Mouse (Mus musculus) B cell, adult 67 days (primary cell): ENCODE data around the gene Tek. TPM values are rescaled to one million over a fixed set of nuclear protein-coding genes. Genes with fewer than 3 reads are reported as not detected.

Source experiments
- total RNA-seq, 2 experiments: library from RNA; stranded (reverse); gene quantifications; 4 replicates each; pipeline ENCODE4 v1.2.4; 2023

The Tek gene
- not detected for total RNA-seq

DNA sequence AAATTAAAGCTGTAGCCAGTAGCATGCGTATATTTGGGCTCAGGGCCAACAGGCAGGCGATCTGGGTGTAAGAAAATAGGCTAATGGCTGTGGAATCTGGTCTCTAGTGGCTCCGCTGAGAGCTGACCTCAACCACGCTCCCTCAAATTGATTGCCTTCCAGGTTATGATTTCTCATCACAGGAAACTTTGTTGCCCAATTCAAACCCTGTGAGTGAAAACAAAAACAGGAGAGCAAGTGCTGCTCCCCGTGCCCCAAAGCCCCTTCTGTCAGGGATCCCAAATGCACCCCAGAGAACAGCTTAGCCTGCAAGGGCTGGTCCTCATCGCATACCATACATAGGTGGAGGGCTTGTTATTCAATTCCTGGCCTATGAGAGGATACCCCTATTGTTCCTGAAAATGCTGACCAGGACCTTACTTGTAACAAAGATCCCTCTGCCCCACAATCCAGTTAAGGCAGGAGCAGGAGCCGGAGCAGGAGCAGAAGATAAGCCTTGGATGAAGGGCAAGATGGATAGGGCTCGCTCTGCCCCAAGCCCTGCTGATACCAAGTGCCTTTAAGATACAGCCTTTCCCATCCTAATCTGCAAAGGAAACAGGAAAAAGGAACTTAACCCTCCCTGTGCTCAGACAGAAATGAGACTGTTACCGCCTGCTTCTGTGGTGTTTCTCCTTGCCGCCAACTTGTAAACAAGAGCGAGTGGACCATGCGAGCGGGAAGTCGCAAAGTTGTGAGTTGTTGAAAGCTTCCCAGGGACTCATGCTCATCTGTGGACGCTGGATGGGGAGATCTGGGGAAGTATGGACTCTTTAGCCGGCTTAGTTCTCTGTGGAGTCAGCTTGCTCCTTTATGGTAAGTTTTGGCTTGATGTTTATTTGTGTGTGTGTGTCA, at the start of gene Tek:
Gene Tek, plus strand, starts transcription at position 452 of the 894 bp plus-strand sequence.

Other genes starting within 250 kb of the Tek start
- not detected for gene Gm10306, start 182.7 kb upstream of the Tek start, total RNA-seq
- gene Caap1, start 182.5 kb upstream of the Tek start, total RNA-seq = 10 to 100 TPM; 13.4 to 14.7 TPM
- 10 to 100 TPM; 45.7 to 58.5 TPM for gene Plaa, start 136.0 kb upstream of the Tek start, total RNA-seq
- 1 to 10 TPM; 4.1 to 5.0 TPM for gene Ift74, start 124.8 kb upstream of the Tek start, total RNA-seq
- not detected for gene Lrrc19, start 89.1 kb upstream of the Tek start, total RNA-seq
- 1 to 10 TPM in 1 of 2 experiments, under 1 TPM in 1; 0.78 to 1.0 TPM for gene Eqtn, start 189.6 kb downstream of the Tek start, total RNA-seq
- gene Mysm1, start 239.8 kb downstream of the Tek start, total RNA-seq = 10 to 100 TPM; 72.9 to 74.4 TPM